In the genomic region with DNA sequence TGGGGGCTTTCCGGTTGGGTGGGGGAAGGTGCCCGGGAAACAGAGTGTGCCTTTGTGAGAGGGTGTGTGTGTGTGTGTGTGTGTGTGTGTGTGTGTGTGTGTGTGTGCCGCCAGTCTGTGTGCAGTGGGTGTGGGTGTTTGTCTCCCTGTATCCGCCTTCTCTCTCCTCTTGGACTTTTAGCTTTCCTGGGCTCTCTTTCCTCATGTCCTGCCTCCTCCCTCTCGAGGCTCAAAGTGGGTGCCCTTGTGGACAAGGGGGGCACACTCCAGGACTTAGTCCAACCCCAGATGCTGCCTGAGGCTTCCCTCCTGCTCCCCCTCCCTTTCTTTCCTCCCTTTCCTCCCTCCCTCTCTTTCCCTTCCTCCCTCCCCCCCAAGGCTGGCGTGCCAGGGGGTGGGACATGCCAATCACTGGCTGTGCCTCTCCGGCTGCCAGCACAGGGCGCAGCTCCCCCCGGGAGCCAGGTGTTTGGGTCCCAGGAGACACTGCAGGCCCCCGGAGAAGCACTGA, we compare ENCODE assay signal across 10 mouse cellular contexts. TPM values are rescaled to one million over a fixed set of nuclear protein-coding genes. Genes with fewer than 3 reads are reported as not detected.
DNase-seq lines count a peak whose midpoint lies in the region; ATAC-seq and TF ChIP-seq lines count a peak whose summit lies in the region.
"Had no signal": no experiment of that assay in that cellular context is flagged by ENCODE, and none has a peak within 500 bp of the region (broad histone marks: within the 10 kb centered on the region; RNA-seq: fewer than 3 reads in every experiment).

No protein-coding gene starts in this region.

- peak; percentile 25; the same call in 1 of the 2 replicates for TF ChIP-seq POLR2A in cortical plate, adult 2 months (IDR thresholded peaks at IDR 0.05; ENCODE audit: extremely low read depth, insufficient read depth, low read length)

- H3K27me3 ChIP-seq in heart, embryonic 10.5 days (ENCODE audit: insufficient read depth, poor library complexity, severe bottlenecking) = peaks cover 23% of the 10 kb centered on the region
- H3K27me3 ChIP-seq in heart, embryonic 11.5 days (ENCODE audit: control insufficient read depth, insufficient read depth, low read length) = peaks cover 5% of the 10 kb centered on the region; the same call in 1 of the 2 replicates
- H3K27me3 ChIP-seq in intestine, embryonic 15.5 days (replicated peaks) = no peaks in the 10 kb centered on the region; the same call in 1 of the 2 replicates
- peaks cover 20% of the 10 kb centered on the region for H3K27me3 ChIP-seq in limb, embryonic 13.5 days

- 0 out of 2 replicates have a peak overlapping the region, but pooled peaks have one; percentile 10 for H3K27ac ChIP-seq in heart, embryonic 10.5 days
- H3K27ac ChIP-seq in heart, embryonic 11.5 days (ENCODE audit: low read depth, low read length) = no peak overlapping the region
- H3K27ac ChIP-seq in cortical plate, adult 2 months (ENCODE audit: insufficient read depth, low read length) = peak overlapping the region; percentile 98
- H3K27ac ChIP-seq in intestine, embryonic 15.5 days = no peak overlapping the region
- H3K27ac ChIP-seq in limb, embryonic 13.5 days = no peak overlapping the region

- no peak for TF ChIP-seq CTCF in cortical plate, adult 2 months (IDR thresholded peaks at IDR 0.05; ENCODE audit: extremely low read depth, insufficient read depth, low read length)

- no peak overlapping the region for H3K9ac ChIP-seq in heart, embryonic 11.5 days (ENCODE audit: low read depth, low read length)
- no peak overlapping the region for H3K9ac ChIP-seq in intestine, embryonic 15.5 days
- peak overlapping the region; percentile 43; the same call in 1 of the 2 replicates for H3K9ac ChIP-seq in limb, embryonic 13.5 days
- H3K9ac ChIP-seq: liver, postnatal 0 days had no signal

- DNase-seq in heart, embryonic 10.5 days (ENCODE audit: low spot score) = no peak
- DNase-seq in liver = no peak
- no peak for DNase-seq in adrenal gland, adult 2 months
- no peak for DNase-seq in urinary bladder, postnatal 4 days (ENCODE audit: low spot score in 2 of 2)
- DNase-seq: liver, postnatal 0 days had no signal

- ATAC-seq in heart, embryonic 11.5 days (replicated peaks; ENCODE audit: insufficient number of reproducible peaks, low FRiP score, low TSS enrichment) = no peak
- ATAC-seq in intestine, embryonic 15.5 days = peak; percentile 8; the same call in 1 of the 2 replicates
- no peak for ATAC-seq in limb, embryonic 13.5 days (ENCODE audit: low FRiP score, low read depth)

- H3K36me3 ChIP-seq in heart, embryonic 10.5 days = no peaks in the 10 kb centered on the region
- no peaks in the 10 kb centered on the region for H3K36me3 ChIP-seq in heart, embryonic 11.5 days (ENCODE audit: control insufficient read depth, insufficient read depth, low read length)
- no peaks in the 10 kb centered on the region for H3K36me3 ChIP-seq in intestine, embryonic 15.5 days
- no peaks in the 10 kb centered on the region for H3K36me3 ChIP-seq in limb, embryonic 13.5 days

- peaks cover 16% of the 10 kb centered on the region; the same call in 1 of the 2 replicates for H3K4me1 ChIP-seq in heart, embryonic 10.5 days
- H3K4me1 ChIP-seq in heart, embryonic 11.5 days (ENCODE audit: control insufficient read depth, insufficient read depth, low read length) = 0 out of 2 replicates have a peak, but pooled peaks cover 6% of the 10 kb centered on the region
- peaks cover 6% of the 10 kb centered on the region; the same call in 1 of the 2 replicates for H3K4me1 ChIP-seq in cortical plate, adult 2 months (ENCODE audit: control insufficient read depth, insufficient read depth, low read length)
- peaks cover 15% of the 10 kb centered on the region; the same call in 1 of the 2 replicates for H3K4me1 ChIP-seq in intestine, embryonic 15.5 days (replicated peaks)
- H3K4me1 ChIP-seq in limb, embryonic 13.5 days = peaks cover 24% of the 10 kb centered on the region; the same call in 1 of the 2 replicates

- H3K9me3 ChIP-seq in heart, embryonic 10.5 days = no peaks in the 10 kb centered on the region
- H3K9me3 ChIP-seq in heart, embryonic 11.5 days (replicated peaks; ENCODE audit: control insufficient read depth, low read length) = no peaks in the 10 kb centered on the region
- no peaks in the 10 kb centered on the region for H3K9me3 ChIP-seq in intestine, embryonic 15.5 days
- no peaks in the 10 kb centered on the region for H3K9me3 ChIP-seq in limb, embryonic 13.5 days

- no peak overlapping the region for H3K4me3 ChIP-seq in heart, embryonic 10.5 days
- no peak overlapping the region for H3K4me3 ChIP-seq in heart, embryonic 11.5 days (ENCODE audit: low read depth, low read length)
- H3K4me3 ChIP-seq in cortical plate, adult 2 months (ENCODE audit: insufficient read depth, low read length) = peak overlapping the region; percentile 53
- H3K4me3 ChIP-seq in intestine, embryonic 15.5 days (replicated peaks) = no peak overlapping the region
- peak overlapping the region; percentile 26 for H3K4me3 ChIP-seq in limb, embryonic 13.5 days

- no peak overlapping the region for H3K4me2 ChIP-seq in heart, embryonic 11.5 days
- peak overlapping the region; percentile 28 for H3K4me2 ChIP-seq in intestine, embryonic 15.5 days (replicated peaks)
- peak overlapping the region; percentile 51 for H3K4me2 ChIP-seq in limb, embryonic 13.5 days (replicated peaks)

- WGBS in heart, embryonic 10.5 days = 57% methylated on average over 10 of the region's 10 CpGs
- 61% methylated on average over 9 of the region's 10 CpGs for WGBS in heart, embryonic 11.5 days (ENCODE audit: insufficient replicate concordance)
- 27% methylated on average over 8 of the region's 10 CpGs for WGBS in intestine, embryonic 15.5 days
- 38% methylated on average over 8 of the region's 10 CpGs for WGBS in limb, embryonic 13.5 days

RNA-seq across cellular contexts. Expression of gene Chrm1, which starts 0.4 kb away (rescaled TPM):
- 0.04 TPM in 1 of 2 replicates, not detected in the other for polyA plus RNA-seq in heart, embryonic 10.5 days (2016; fragmentation: Nextera tagmentation; extraction: Ambion mirVana)
- polyA plus RNA-seq in heart, embryonic 11.5 days (2014; fragmentation: Nextera tagmentation; extraction: Ambion mirVana) = 0.06 TPM in 1 of 2 replicates, not detected in the other
- 109 and 117 TPM in 2 replicates for polyA plus RNA-seq in cortical plate, adult 2 months (2012; rRNA removed)
- 0.64 and 1.1 TPM in 2 replicates for polyA plus RNA-seq in intestine, embryonic 15.5 days (2015; fragmentation: Nextera tagmentation; extraction: Ambion mirVana)
- polyA plus RNA-seq in limb, embryonic 13.5 days (2015; fragmentation: Nextera tagmentation; extraction: Ambion mirVana) = 0.71 and 1.0 TPM in 2 replicates
- total RNA-seq in adrenal gland, adult 2 months (2021) = 1 to 10 TPM in 1 of 2 experiments, under 1 TPM in 1; 0.86 to 1.9 TPM
- 1.1 and 1.5 TPM in 2 replicates for polyA plus RNA-seq in adrenal gland, adult 2 months (2012; rRNA removed)
- polyA plus RNA-seq: liver, postnatal 0 days had no signal

RNA-seq across cellular contexts. Expression of gene Slc22a6, which starts 46.1 kb away (rescaled TPM):
- polyA plus RNA-seq in heart, embryonic 10.5 days (2016; fragmentation: Nextera tagmentation; extraction: Ambion mirVana) = 0.04 TPM in 1 of 2 replicates, not detected in the other
- not detected in 2 replicates for polyA plus RNA-seq in heart, embryonic 11.5 days (2014; fragmentation: Nextera tagmentation; extraction: Ambion mirVana)
- polyA plus RNA-seq in cortical plate, adult 2 months (2012; rRNA removed) = 5.9 and 6.5 TPM in 2 replicates
- polyA plus RNA-seq in intestine, embryonic 15.5 days (2015; fragmentation: Nextera tagmentation; extraction: Ambion mirVana) = 0.05 TPM in 1 of 2 replicates, not detected in the other
- not detected in 2 replicates for polyA plus RNA-seq in limb, embryonic 13.5 days (2015; fragmentation: Nextera tagmentation; extraction: Ambion mirVana)
- not detected for total RNA-seq in adrenal gland, adult 2 months (2021)
- 0.06 TPM in 1 of 2 replicates, not detected in the other for polyA plus RNA-seq in adrenal gland, adult 2 months (2012; rRNA removed)
- total RNA-seq: gastrocnemius, postnatal 4 days had no signal
- polyA plus RNA-seq: liver, postnatal 0 days had no signal

RNA-seq across cellular contexts. Expression of gene Slc3a2, which starts 59.2 kb away (rescaled TPM):
- 91.8 and 104 TPM in 2 replicates for polyA plus RNA-seq in heart, embryonic 10.5 days (2016; fragmentation: Nextera tagmentation; extraction: Ambion mirVana)
- 82.6 and 87.8 TPM in 2 replicates for polyA plus RNA-seq in heart, embryonic 11.5 days (2014; fragmentation: Nextera tagmentation; extraction: Ambion mirVana)
- 200 TPM in 2 replicates for polyA plus RNA-seq in cortical plate, adult 2 months (2012; rRNA removed)
- 161 and 163 TPM in 2 replicates for polyA plus RNA-seq in intestine, embryonic 15.5 days (2015; fragmentation: Nextera tagmentation; extraction: Ambion mirVana)
- 101 and 103 TPM in 2 replicates for polyA plus RNA-seq in limb, embryonic 13.5 days (2015; fragmentation: Nextera tagmentation; extraction: Ambion mirVana)
- total RNA-seq in adrenal gland, adult 2 months (2021) = 100 to 1,000 TPM; 202 to 548 TPM
- 162 and 192 TPM in 2 replicates for polyA plus RNA-seq in adrenal gland, adult 2 months (2012; rRNA removed)

Comparison
In these comparisons a context has a peak if more than half of its experiments do, and no peak if none do; other contexts are left out.
1. H3K27ac ChIP-seq: peak in heart, embryonic 10.5 days (single experiment) and cortical plate, adult 2 months (single experiment); none in heart, embryonic 11.5 days (single experiment), intestine, embryonic 15.5 days (single experiment) and limb, embryonic 13.5 days (single experiment).
2. H3K4me3 ChIP-seq: peak in cortical plate, adult 2 months (single experiment) and limb, embryonic 13.5 days (single experiment); none in heart, embryonic 10.5 days (single experiment), heart, embryonic 11.5 days (single experiment) and intestine, embryonic 15.5 days (single experiment).
3. RNA of gene Chrm1, which starts 0.4 kb away (polyA plus RNA-seq): 109 to 117 TPM in cortical plate, adult 2 months; 1.1 to 1.5 TPM in adrenal gland, adult 2 months, 0.71 to 1.0 TPM in limb, embryonic 13.5 days, 0.64 to 1.1 TPM in intestine, embryonic 15.5 days, 0.06 TPM in heart, embryonic 11.5 days and 0.04 TPM in heart, embryonic 10.5 days; every median in the first group is over 10 times any median in the second.